In the genomic region with DNA sequence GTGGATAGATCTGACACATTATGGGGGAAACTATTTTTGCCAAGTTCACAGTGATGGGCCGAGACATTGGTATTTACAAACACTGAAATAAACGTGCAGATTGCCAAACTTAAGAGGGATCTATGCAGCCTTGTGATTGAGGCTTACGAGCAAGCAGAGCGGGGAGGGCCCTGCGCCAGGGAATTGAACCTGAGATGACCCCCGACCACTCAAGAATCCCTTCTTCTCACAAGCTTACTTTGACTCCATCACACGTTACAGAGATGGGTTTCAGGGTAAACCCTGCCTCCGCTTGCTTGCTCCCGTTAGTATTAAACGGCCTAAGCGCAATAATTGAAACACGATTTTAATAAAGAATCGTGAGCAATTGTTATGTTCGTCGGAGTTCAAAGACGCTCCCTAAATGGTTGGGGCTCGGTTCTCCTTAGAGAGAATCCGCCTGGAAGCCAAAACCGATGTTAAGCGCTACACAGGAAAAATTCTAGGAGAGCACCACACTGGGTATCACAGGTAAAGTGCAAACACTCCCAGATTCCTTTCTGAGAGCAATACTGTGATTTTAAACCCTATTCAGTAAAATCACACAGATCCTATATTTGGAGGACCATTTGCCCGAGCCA, we compare ENCODE assay signal across 9 mouse cellular contexts. TPM values are rescaled to one million over a fixed set of nuclear protein-coding genes. Genes with fewer than 3 reads are reported as not detected.
DNase-seq lines count a peak whose midpoint lies in the region; ATAC-seq and TF ChIP-seq lines count a peak whose summit lies in the region.
"Had no signal": no experiment of that assay in that cellular context is flagged by ENCODE, and none has a peak within 500 bp of the region (broad histone marks: within the 10 kb centered on the region; RNA-seq: fewer than 3 reads in every experiment).

No protein-coding gene starts in this region.

- no peak for TF ChIP-seq CTCF in bone marrow macrophage, adult 2 months (IDR thresholded peaks at IDR 0.05; ENCODE audit: low read depth, low read length)

- H3K9ac ChIP-seq in kidney, embryonic 15.5 days, result no peak overlapping the region
- H3K9ac ChIP-seq in hindbrain, embryonic 12.5 days, result no peak overlapping the region
- no peak overlapping the region for H3K9ac ChIP-seq in midbrain, embryonic 12.5 days (replicated peaks)

- H3K4me1 ChIP-seq in kidney, embryonic 15.5 days, result peaks cover 25% of the 10 kb centered on the region
- peaks cover 13% of the 10 kb centered on the region for H3K4me1 ChIP-seq in bone marrow macrophage, adult 2 months (ENCODE audit: control insufficient read depth, insufficient read depth, low read length)
- peaks cover 10% of the 10 kb centered on the region for H3K4me1 ChIP-seq in hindbrain, embryonic 12.5 days
- H3K4me1 ChIP-seq in midbrain, embryonic 12.5 days, result peaks cover 19% of the 10 kb centered on the region; the same call in 1 of the 2 replicates

- peak overlapping the region; percentile 31 for H3K4me3 ChIP-seq in kidney, embryonic 15.5 days (replicated peaks)
- peak overlapping the region; percentile 50 for H3K4me3 ChIP-seq in bone marrow macrophage, adult 2 months (ENCODE audit: insufficient read depth, low read length)
- peak overlapping the region; percentile 11; the same call in 1 of the 2 replicates for H3K4me3 ChIP-seq in hindbrain, embryonic 12.5 days
- peak overlapping the region; percentile 26 for H3K4me3 ChIP-seq in midbrain, embryonic 12.5 days

- WGBS in kidney, embryonic 15.5 days, result 2% methylated on average over 21 of the region's 21 CpGs
- 1% methylated on average over 21 of the region's 21 CpGs for WGBS in hindbrain, embryonic 12.5 days
- 1% methylated on average over 21 of the region's 21 CpGs for WGBS in midbrain, embryonic 12.5 days

- peak overlapping the region; percentile 62 for H3K4me2 ChIP-seq in kidney, embryonic 15.5 days
- peak overlapping the region; percentile 35 for H3K4me2 ChIP-seq in hindbrain, embryonic 12.5 days (replicated peaks)
- H3K4me2 ChIP-seq in midbrain, embryonic 12.5 days (replicated peaks), result peak overlapping the region; percentile 54

- H3K9me3 ChIP-seq in kidney, embryonic 15.5 days (replicated peaks), result no peaks in the 10 kb centered on the region
- H3K9me3 ChIP-seq in hindbrain, embryonic 12.5 days (replicated peaks), result no peaks in the 10 kb centered on the region
- no peaks in the 10 kb centered on the region for H3K9me3 ChIP-seq in midbrain, embryonic 12.5 days

- TF ChIP-seq POLR2A in bone marrow macrophage, adult 2 months (IDR thresholded peaks at IDR 0.05; ENCODE audit: borderline replicate concordance, low read depth, low read length), result no peak

- H3K27ac ChIP-seq in kidney, embryonic 15.5 days, result no peak overlapping the region
- H3K27ac ChIP-seq in bone marrow macrophage, adult 2 months (ENCODE audit: insufficient read depth, low read depth, low read length), result no peak overlapping the region
- no peak overlapping the region for H3K27ac ChIP-seq in hindbrain, embryonic 12.5 days
- no peak overlapping the region for H3K27ac ChIP-seq in midbrain, embryonic 12.5 days (replicated peaks)

- no peak for DNase-seq in kidney, postnatal 4 days
- DNase-seq in MN1 (ENCODE audit: low spot score), result no peak
- no peak for DNase-seq in adrenal gland, postnatal 36 days
- DNase-seq in frontal cortex, postnatal 25 days (ENCODE audit: low spot score in 2 of 2), result no peak

- H3K36me3 ChIP-seq in kidney, embryonic 15.5 days, result no peaks in the 10 kb centered on the region
- no peaks in the 10 kb centered on the region for H3K36me3 ChIP-seq in hindbrain, embryonic 12.5 days
- H3K36me3 ChIP-seq in midbrain, embryonic 12.5 days, result no peaks in the 10 kb centered on the region

- ATAC-seq in kidney, embryonic 15.5 days (replicated peaks; ENCODE audit: low FRiP score), result no peak
- ATAC-seq in hindbrain, embryonic 12.5 days (ENCODE audit: low FRiP score), result no peak
- no peak for ATAC-seq in midbrain, embryonic 12.5 days (ENCODE audit: low FRiP score, low read depth)

- H3K27me3 ChIP-seq in kidney, embryonic 15.5 days, result peaks cover 91% of the 10 kb centered on the region
- peaks cover 83% of the 10 kb centered on the region for H3K27me3 ChIP-seq in hindbrain, embryonic 12.5 days
- peaks cover 83% of the 10 kb centered on the region for H3K27me3 ChIP-seq in midbrain, embryonic 12.5 days

RNA-seq across cellular contexts. Expression of gene Prss16, which starts 12.2 kb away (rescaled TPM):
- 0.14 and 0.35 TPM in 2 replicates for polyA plus RNA-seq in kidney, embryonic 15.5 days (2015; fragmentation: Nextera tagmentation; extraction: Ambion mirVana)
- polyA plus RNA-seq in bone marrow macrophage, adult 2 months (2012; ENCODE audit: insufficient read depth, insufficient read length, missing spikeins), result 3.0 and 3.4 TPM in 2 replicates
- 0.23 and 0.48 TPM in 2 replicates for polyA plus RNA-seq in hindbrain, embryonic 12.5 days (2016; fragmentation: Nextera tagmentation; extraction: Ambion mirVana)
- polyA plus RNA-seq in midbrain, embryonic 12.5 days (2016; fragmentation: Nextera tagmentation; extraction: Ambion mirVana), result 0.30 TPM in 1 of 2 replicates, not detected in the other
- total RNA-seq in adrenal gland, postnatal 36 days (2021), result under 1 TPM in 1 of 2 experiments, not detected in 1; 0.53 TPM

RNA-seq across cellular contexts. Expression of gene Pom121l2, which starts 16.3 kb away (rescaled TPM):
- 0.08 and 0.17 TPM in 2 replicates for polyA plus RNA-seq in kidney, embryonic 15.5 days (2015; fragmentation: Nextera tagmentation; extraction: Ambion mirVana)
- polyA plus RNA-seq in bone marrow macrophage, adult 2 months (2012; ENCODE audit: insufficient read depth, insufficient read length, missing spikeins), result not detected in 2 replicates
- 0.14 TPM in 1 of 2 replicates, not detected in the other for polyA plus RNA-seq in hindbrain, embryonic 12.5 days (2016; fragmentation: Nextera tagmentation; extraction: Ambion mirVana)
- not detected in 2 replicates for polyA plus RNA-seq in midbrain, embryonic 12.5 days (2016; fragmentation: Nextera tagmentation; extraction: Ambion mirVana)
- total RNA-seq in adrenal gland, postnatal 36 days (2021), result not detected
- polyA plus RNA-seq: large intestine, adult 2 months had no signal

RNA-seq across cellular contexts. Expression of gene Hist1h2ah, which starts 38.1 kb away (rescaled TPM):
- 9.8 and 11.2 TPM in 2 replicates for polyA plus RNA-seq in kidney, embryonic 15.5 days (2015; fragmentation: Nextera tagmentation; extraction: Ambion mirVana)
- not detected in 2 replicates for polyA plus RNA-seq in bone marrow macrophage, adult 2 months (2012; ENCODE audit: insufficient read depth, insufficient read length, missing spikeins)
- 17.9 TPM in 1 of 2 replicates, not detected in the other for polyA plus RNA-seq in hindbrain, embryonic 12.5 days (2016; fragmentation: Nextera tagmentation; extraction: Ambion mirVana)
- 10.1 and 11.3 TPM in 2 replicates for polyA plus RNA-seq in midbrain, embryonic 12.5 days (2016; fragmentation: Nextera tagmentation; extraction: Ambion mirVana)
- total RNA-seq in adrenal gland, postnatal 36 days (2021), result 10 to 100 TPM; 58.6 to 69.2 TPM

RNA-seq across cellular contexts. Expression of gene Hist1h2bk, which starts 38.4 kb away (rescaled TPM):
- 8.8 and 12.6 TPM in 2 replicates for polyA plus RNA-seq in kidney, embryonic 15.5 days (2015; fragmentation: Nextera tagmentation; extraction: Ambion mirVana)
- 2.9 and 5.5 TPM in 2 replicates for polyA plus RNA-seq in bone marrow macrophage, adult 2 months (2012; ENCODE audit: insufficient read depth, insufficient read length, missing spikeins)
- polyA plus RNA-seq in hindbrain, embryonic 12.5 days (2016; fragmentation: Nextera tagmentation; extraction: Ambion mirVana), result 5.5 and 9.1 TPM in 2 replicates
- 7.2 and 8.1 TPM in 2 replicates for polyA plus RNA-seq in midbrain, embryonic 12.5 days (2016; fragmentation: Nextera tagmentation; extraction: Ambion mirVana)
- total RNA-seq in adrenal gland, postnatal 36 days (2021), result 10 to 100 TPM; 67.8 to 68.6 TPM

RNA-seq across cellular contexts. Expression of gene Hist1h4i, which starts 43.9 kb away (rescaled TPM):
- 30.5 and 31.4 TPM in 2 replicates for polyA plus RNA-seq in kidney, embryonic 15.5 days (2015; fragmentation: Nextera tagmentation; extraction: Ambion mirVana)
- polyA plus RNA-seq in bone marrow macrophage, adult 2 months (2012; ENCODE audit: insufficient read depth, insufficient read length, missing spikeins), result 7.5 and 8.2 TPM in 2 replicates
- polyA plus RNA-seq in hindbrain, embryonic 12.5 days (2016; fragmentation: Nextera tagmentation; extraction: Ambion mirVana), result 18.2 and 20.9 TPM in 2 replicates
- 34.4 and 38.6 TPM in 2 replicates for polyA plus RNA-seq in midbrain, embryonic 12.5 days (2016; fragmentation: Nextera tagmentation; extraction: Ambion mirVana)
- total RNA-seq in adrenal gland, postnatal 36 days (2021), result 10 to 100 TPM; 75.2 to 76.6 TPM
